Mouse (Mus musculus): Measurements from ENCODE around the gene Iqgap2. TPM values are rescaled to one million over a fixed set of nuclear protein-coding genes. Genes with fewer than 3 reads are reported as not detected.

Gene Iqgap2
- total RNA-seq, 2 experiments from 2014 or later: 12.2 to 21.9 TPM

- no peak for DNase-seq (ENCODE audit: low spot score in 2 of 2)
- intact Hi-C loops (cut with DNase I): no loop called here
Observed at GRCm38 (mm10) chr13:95841946-95842345, 49.8 kb downstream of the Iqgap2 start.

GRCm38 (mm10) chr13:95836944-95837343 lies 54.8 kb downstream of the Iqgap2 start:
- intact Hi-C loops (cut with DNase I): no loop called here
- no peak for DNase-seq (ENCODE audit: low spot score in 2 of 2)

GRCm38 (mm10) chr13:95833473-95833872 lies 58.2 kb downstream of the Iqgap2 start:
- DNase-seq (ENCODE audit: low spot score in 2 of 2): no peak
- intact Hi-C loops (cut with DNase I): no loop called here

GRCm38 (mm10) chr13:95832712-95833111 lies 59.0 kb downstream of the Iqgap2 start:
- no peak for DNase-seq (ENCODE audit: low spot score in 2 of 2)
- intact Hi-C loops (cut with DNase I): no loop called here

GRCm38 (mm10) chr13:95831760-95832159 lies 60.0 kb downstream of the Iqgap2 start:
- intact Hi-C loops (cut with DNase I): no loop called here
- no peak for DNase-seq (ENCODE audit: low spot score in 2 of 2)

GRCm38 (mm10) chr13:95829431-95830171 lies 62.1 kb downstream of the Iqgap2 start:
- intact Hi-C loops (cut with DNase I): loop anchor here (5.0 kb wide), 1 partner anchor 63 kb away; the partner anchor contains the start of gene Iqgap2
- no peak for DNase-seq (ENCODE audit: low spot score in 2 of 2)

- peak in 1 of 2 experiments; percentile 34 for DNase-seq (ENCODE audit: low spot score in 2 of 2)
Observed at GRCm38 (mm10) chr13:95828616-95829015, 63.1 kb downstream of the Iqgap2 start.

GRCm38 (mm10) chr13:95826178-95826577 lies 65.5 kb downstream of the Iqgap2 start:
- intact Hi-C loops (cut with DNase I): loop anchor here (5.0 kb wide), 1 partner anchor 66 kb away; the partner anchor contains the start of gene Iqgap2
- DNase-seq (ENCODE audit: low spot score in 2 of 2): no peak

More at GRCm38 (mm10) chr13:95828616-95829015, 63.1 kb downstream of the Iqgap2 start:
- intact Hi-C loops (cut with DNase I): loop anchor here (5.0 kb wide), 1 partner anchor 64 kb away; the partner anchor contains the start of gene Iqgap2

GRCm38 (mm10) chr13:95822918-95823317 lies 68.8 kb downstream of the Iqgap2 start:
- DNase-seq (ENCODE audit: low spot score in 2 of 2): peak in 1 of 2 experiments; percentile 25
- intact Hi-C loops (cut with DNase I): no loop called here

- peak; percentile 77 to 83 for DNase-seq (ENCODE audit: low spot score in 2 of 2)
- intact Hi-C loops (cut with DNase I): no loop called here
Observed at GRCm38 (mm10) chr13:95820071-95820470, 71.7 kb downstream of the Iqgap2 start.

GRCm38 (mm10) chr13:95818941-95819340 lies 72.8 kb downstream of the Iqgap2 start:
- intact Hi-C loops (cut with DNase I): no loop called here
- DNase-seq (ENCODE audit: low spot score in 2 of 2): no peak

GRCm38 (mm10) chr13:95813643-95814042 lies 78.1 kb downstream of the Iqgap2 start:
- intact Hi-C loops (cut with DNase I): no loop called here
- no peak for DNase-seq (ENCODE audit: low spot score in 2 of 2)

- no peak for DNase-seq (ENCODE audit: low spot score in 2 of 2)
- intact Hi-C loops (cut with DNase I): no loop called here
Observed at GRCm38 (mm10) chr13:95810796-95811195, 80.9 kb downstream of the Iqgap2 start.

GRCm38 (mm10) chr13:95807106-95807750 lies 84.5 kb downstream of the Iqgap2 start:
- intact Hi-C loops (cut with DNase I): no loop called here
- no peak for DNase-seq (ENCODE audit: low spot score in 2 of 2)

- no peak for DNase-seq (ENCODE audit: low spot score in 2 of 2)
- intact Hi-C loops (cut with DNase I): no loop called here
Observed at GRCm38 (mm10) chr13:95805469-95806166, 86.1 kb downstream of the Iqgap2 start.

- DNase-seq (ENCODE audit: low spot score in 2 of 2): no peak
- intact Hi-C loops (cut with DNase I): no loop called here
Observed at GRCm38 (mm10) chr13:95804113-95804512, 87.6 kb downstream of the Iqgap2 start.

- no peak for DNase-seq (ENCODE audit: low spot score in 2 of 2)
- intact Hi-C loops (cut with DNase I): no loop called here
Observed at GRCm38 (mm10) chr13:95800925-95801324, 90.8 kb downstream of the Iqgap2 start.

GRCm38 (mm10) chr13:95799322-95799721 lies 92.4 kb downstream of the Iqgap2 start:
- DNase-seq (ENCODE audit: low spot score in 2 of 2): no peak
- intact Hi-C loops (cut with DNase I): no loop called here

- intact Hi-C loops (cut with DNase I): no loop called here
- DNase-seq (ENCODE audit: low spot score in 2 of 2): no peak
Observed at GRCm38 (mm10) chr13:95798721-95799120, 93.0 kb downstream of the Iqgap2 start.

GRCm38 (mm10) chr13:95797530-95797929 lies 94.2 kb downstream of the Iqgap2 start:
- intact Hi-C loops (cut with DNase I): no loop called here
- no peak for DNase-seq (ENCODE audit: low spot score in 2 of 2)
